Mouse (Mus musculus) limb, embryonic 10.5 days (tissue): ENCODE data around the gene Mars. TPM values are rescaled to one million over a fixed set of nuclear protein-coding genes. Genes with fewer than 3 reads are reported as not detected.

ENCODE experiments used
- DNase-seq: peaks from one replicate; pipeline ENCODE4 v3.0.0-alpha.2; 2017; ENCODE audit warnings: low spot score
- H3K27ac ChIP-seq: fragments of 300-500 bp; sonication (generic); 2 replicates; pipeline ENCODE4 v1.5.1; 2016; ENCODE audit warnings: mild to moderate bottlenecking
- H3K27me3 ChIP-seq: fragments of 300-500 bp; sonication (generic); 2 replicates; pipeline ENCODE4 v1.6.1; 2016; ENCODE audit warnings: low read depth, mild to moderate bottlenecking; ENCODE audit not compliant: poor library complexity, severe bottlenecking
- H3K36me3 ChIP-seq: fragments of 300-500 bp; sonication (generic); 2 replicates; pipeline ENCODE4 v1.6.1; 2016; ENCODE audit warnings: mild to moderate bottlenecking, moderate library complexity
- H3K4me1 ChIP-seq: fragments of 300-500 bp; sonication (generic); 2 replicates; pipeline ENCODE4 v1.6.1; 2016
- H3K4me3 ChIP-seq: fragments of 300-500 bp; sonication (generic); 2 replicates; pipeline ENCODE4 v1.5.1; 2016; ENCODE audit warnings: mild to moderate bottlenecking, moderate library complexity
- H3K9me3 ChIP-seq: fragments of 300-500 bp; sonication (generic); replicated peaks from 2 replicates; pipeline ENCODE4 v1.6.1; 2016; ENCODE audit warnings: mild to moderate bottlenecking
- WGBS: fragments of 180-500 bp; shearing (Covaris S2); methylation state at CpG from one replicate; pipeline ENCODE4 v1.1.7; 2016; 5-methylcytosine and 5-hydroxymethylcytosine counted together
- polyA plus RNA-seq: library from polyadenylated mRNA; unstranded; fragments of >200 nt; fragmentation: Nextera tagmentation; extraction: Ambion mirVana; gene quantifications from 2 replicates; pipeline ENCODE4 v1.2.1, GENCODE M21; 2016

Gene Mars
- polyA plus RNA-seq, 1 experiment from 2014 or later = 170 TPM

DNA sequence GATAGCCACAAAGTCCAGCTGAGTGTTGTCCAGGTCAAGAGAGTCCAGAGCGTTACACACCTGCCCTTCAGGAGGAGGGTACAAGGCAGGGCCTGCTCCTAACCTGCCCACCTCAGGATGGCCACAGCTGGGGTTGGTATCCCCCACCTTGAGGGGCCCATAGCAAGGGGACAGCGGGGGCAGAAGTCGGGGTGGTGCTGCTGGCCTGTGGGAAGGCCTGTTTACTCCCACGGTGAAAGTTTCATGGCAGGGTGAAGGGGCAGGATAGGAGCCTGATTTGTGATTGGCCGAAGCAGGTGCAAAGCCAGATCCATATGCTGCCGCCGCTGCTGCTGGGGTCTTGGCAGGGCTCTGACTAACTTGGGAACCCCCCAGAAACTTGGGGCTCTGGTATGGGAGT is 18.6 kb upstream of the Mars start:
- Histone ChIP-seq H3K4me1 (peaks cover 33% of the 10 kb centered on the region), H3K4me3 (no peak overlapping the region), H3K27ac (no peak overlapping the region), H3K27me3 (peaks cover 61% of the 10 kb centered on the region), H3K36me3 (peaks cover 67% of the 10 kb centered on the region), H3K9me3 (no peaks in the 10 kb centered on the region)
- 79% methylated on average over 7 of the region's 7 CpGs for WGBS
- no peak for DNase-seq

DNA sequence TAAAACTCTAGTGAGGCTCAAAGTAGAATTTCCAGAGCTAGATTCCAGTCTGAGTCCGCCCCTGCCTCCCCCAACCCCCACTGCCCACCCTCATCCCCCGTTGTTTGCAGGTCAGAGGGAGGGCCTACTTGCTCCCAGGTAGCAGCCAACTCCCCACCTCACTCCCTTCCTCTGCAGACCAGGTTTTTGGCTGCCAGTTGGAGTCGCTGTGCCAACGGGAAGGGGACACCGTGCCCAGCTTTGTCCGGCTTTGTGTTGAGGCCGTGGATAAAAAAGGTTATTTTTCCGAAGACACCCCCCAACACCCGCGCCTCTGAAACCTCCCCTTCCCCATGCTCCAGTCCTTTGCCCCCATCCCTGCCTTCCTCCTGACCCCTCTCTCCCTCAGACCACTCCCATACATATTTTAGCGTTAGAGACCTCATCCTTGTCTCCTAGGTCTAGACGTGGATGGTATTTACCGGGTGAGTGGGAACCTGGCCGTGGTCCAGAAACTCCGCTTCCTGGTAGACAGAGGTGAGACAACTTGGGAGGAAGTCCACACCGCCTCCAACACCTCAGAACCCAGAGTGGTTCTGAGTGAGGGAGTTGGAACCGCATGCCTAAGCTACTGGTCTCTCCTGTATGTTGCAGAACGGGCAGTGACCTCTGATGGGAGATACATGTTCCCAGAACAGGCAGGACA is 16.0 kb upstream of the Mars start:
- Histone ChIP-seq H3K27me3 (peaks cover 72% of the 10 kb centered on the region), H3K36me3 (peaks cover 41% of the 10 kb centered on the region), H3K27ac (no peak overlapping the region), H3K4me3 (peak overlapping the region; percentile 65), H3K4me1 (peaks cover 45% of the 10 kb centered on the region), H3K9me3 (no peaks in the 10 kb centered on the region)
- no peak for DNase-seq
- 48% methylated on average over 18 of the region's 18 CpGs for WGBS

DNA sequence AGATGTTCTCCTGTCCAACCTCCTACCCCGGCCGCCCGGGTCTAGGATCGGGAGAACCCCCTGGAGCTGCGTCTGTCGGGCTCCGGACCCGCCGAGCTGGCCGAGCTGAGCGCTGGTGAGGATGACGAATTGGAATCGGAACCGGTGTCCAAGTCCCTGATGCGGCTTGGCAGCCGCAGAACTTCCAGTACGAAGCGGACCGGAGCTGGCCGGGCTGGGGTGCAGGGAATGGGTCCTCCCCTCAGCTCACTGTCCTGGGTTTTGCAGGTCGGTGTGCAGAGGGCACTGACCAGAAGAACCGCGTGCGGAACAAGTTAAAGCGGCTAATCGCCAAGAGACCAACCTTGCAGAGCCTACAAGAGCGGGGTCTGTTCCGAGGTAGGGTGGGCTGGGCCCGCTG is 15.2 kb upstream of the Mars start:
- H3K36me3 ChIP-seq = peaks cover 33% of the 10 kb centered on the region
- H3K4me1 ChIP-seq = peaks cover 43% of the 10 kb centered on the region
- H3K27ac ChIP-seq = peak overlapping the region; percentile 82
- H3K9me3 ChIP-seq = no peaks in the 10 kb centered on the region
- peak; percentile 64 for DNase-seq
- WGBS = 4% methylated on average over 29 of the region's 29 CpGs
- H3K27me3 ChIP-seq = peaks cover 77% of the 10 kb centered on the region
- peak overlapping the region; percentile 65 for H3K4me3 ChIP-seq

DNA sequence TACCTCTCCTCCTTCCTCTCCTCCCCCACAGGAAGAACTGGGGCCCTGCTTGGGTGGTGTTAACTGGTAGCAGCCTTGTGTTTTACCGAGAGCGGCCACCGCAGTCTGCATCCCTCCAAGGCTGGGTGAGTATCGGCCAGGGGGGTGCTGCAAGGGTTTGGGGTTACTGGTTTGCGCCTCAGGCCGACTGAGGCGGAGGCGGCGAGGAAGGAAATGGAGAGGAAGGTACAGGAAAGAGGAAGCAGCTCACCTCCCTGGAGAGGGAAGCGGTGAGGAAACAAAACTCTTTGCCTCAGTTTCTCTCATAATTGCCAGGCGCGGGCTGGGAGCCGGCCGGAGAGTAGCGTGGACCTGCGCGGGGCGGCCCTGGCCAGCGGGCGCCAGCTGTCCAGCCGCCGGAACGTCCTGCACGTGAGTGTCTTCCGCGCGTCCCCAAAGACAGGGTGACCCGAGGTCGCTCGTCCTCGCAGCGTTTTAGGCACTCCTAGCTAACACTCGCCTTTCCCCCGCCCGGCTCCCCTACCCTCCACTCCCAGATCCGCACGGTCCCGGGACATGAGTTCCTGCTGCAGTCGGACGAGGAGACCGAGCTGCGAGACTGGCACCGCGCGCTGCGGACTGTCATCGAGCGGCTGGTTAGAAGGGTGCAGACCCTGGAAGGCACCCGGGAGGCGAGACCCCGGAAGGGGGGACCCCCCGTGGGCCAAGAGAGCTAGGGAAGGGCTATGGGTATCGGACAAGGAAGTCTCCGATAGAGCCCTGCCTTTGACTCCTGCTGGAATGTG is 14.6 kb upstream of the Mars start:
- H3K36me3 ChIP-seq = peaks cover 27% of the 10 kb centered on the region
- H3K27me3 ChIP-seq = peaks cover 75% of the 10 kb centered on the region
- peak overlapping the region; percentile 82 for H3K27ac ChIP-seq
- under 1% methylated on average over 54 of the region's 54 CpGs for WGBS
- peaks cover 43% of the 10 kb centered on the region for H3K4me1 ChIP-seq
- peak overlapping the region; percentile 65 for H3K4me3 ChIP-seq
- no peaks in the 10 kb centered on the region for H3K9me3 ChIP-seq
- DNase-seq = peak; percentile 73

DNA sequence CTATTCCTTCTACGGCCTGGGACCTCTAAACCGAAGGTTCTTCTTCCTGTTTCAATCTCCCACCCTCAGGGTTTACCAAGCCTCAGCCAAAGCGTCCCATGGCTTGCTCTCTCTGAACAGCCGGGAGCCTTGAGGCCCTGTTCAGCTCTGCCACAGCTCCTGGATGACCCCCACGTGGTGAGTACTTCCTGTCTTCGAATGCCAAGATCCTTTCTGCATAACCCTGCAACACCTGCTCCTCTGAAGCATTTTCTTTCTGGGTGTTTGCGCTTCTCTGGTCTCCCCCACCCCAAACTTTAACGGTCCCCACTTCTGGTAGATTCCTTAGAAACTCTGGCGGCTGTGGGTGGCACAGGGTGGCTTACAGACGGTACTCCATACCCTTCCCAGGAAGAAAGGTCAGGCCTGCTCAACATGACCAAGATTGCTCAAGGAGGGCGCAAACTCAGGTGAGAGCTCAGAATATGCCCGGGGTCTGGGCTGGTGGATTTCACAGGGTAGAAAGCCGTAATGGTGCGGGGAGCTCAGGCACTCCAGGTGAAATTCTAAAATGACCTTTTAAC is 13.9 kb upstream of the Mars start:
- Histone ChIP-seq H3K4me1 (peaks cover 39% of the 10 kb centered on the region), H3K27me3 (peaks cover 75% of the 10 kb centered on the region), H3K4me3 (peak overlapping the region; percentile 65), H3K9me3 (no peaks in the 10 kb centered on the region), H3K27ac (peak overlapping the region; percentile 82), H3K36me3 (peaks cover 20% of the 10 kb centered on the region)
- WGBS = 22% methylated on average over 14 of the region's 14 CpGs
- peak; percentile 49 for DNase-seq

DNA sequence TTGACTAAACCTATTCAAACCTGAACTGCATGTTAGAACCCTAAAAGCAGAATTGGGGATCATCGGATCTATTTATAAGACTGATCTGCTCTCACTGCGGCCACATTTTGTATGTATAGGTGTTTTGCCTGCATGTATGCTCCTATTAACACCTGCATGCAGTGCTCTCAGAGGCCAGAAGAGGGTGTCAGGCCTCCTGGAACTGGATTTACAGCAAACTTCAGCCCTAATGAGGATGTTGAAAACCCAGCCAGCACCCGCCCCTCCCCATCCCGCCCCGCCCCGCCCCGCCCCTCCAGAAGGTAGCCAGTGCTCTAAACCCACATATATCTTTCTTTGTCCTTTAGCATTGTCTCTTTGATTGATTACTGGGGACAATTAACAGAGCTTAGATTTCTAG is 12.9 kb upstream of the Mars start:
- 12% methylated on average over 7 of the region's 7 CpGs for WGBS

DNA sequence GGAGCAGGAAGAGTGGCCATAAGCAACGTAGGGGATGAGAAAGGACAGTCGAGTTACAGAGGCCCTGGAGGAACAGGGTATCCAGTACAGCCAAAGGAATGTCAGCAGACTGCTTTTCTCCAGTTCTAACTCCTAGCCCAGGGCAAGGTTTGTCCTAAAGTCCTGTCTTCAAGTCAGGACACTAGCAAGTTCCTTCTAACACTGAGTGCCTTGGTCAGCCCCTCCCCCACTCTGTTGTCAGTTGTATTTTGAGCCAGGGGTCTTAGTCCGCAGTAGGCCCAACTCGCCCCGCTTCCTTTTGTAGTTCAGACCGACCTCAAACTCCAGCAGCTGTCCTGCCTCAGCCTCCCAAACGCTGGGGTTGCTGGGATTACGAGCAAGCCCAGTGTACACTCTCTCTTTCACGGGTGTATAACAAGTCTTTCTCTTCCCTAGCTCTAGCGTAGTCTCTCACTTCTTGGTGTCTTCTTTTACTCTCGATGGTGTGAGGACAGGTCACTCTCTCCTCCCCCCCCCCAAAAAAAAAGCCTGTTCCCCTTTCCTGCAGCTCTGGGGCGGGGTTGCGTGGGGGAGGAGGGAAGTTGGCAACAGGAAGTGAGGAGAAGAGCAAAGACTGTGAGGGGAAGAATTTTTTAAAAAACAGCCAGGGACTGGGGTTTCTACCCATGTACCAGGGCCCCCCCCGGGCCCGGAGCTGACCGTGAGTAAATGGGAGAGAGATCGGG is 11.7 kb upstream of the Mars start:
- Histone ChIP-seq H3K36me3 (0 out of 2 replicates have a peak, but pooled peaks cover 2% of the 10 kb centered on the region), H3K4me3 (no peak overlapping the region), H3K4me1 (peaks cover 34% of the 10 kb centered on the region), H3K27ac (no peak overlapping the region; the same call in 1 of the 2 replicates), H3K9me3 (no peaks in the 10 kb centered on the region), H3K27me3 (peaks cover 53% of the 10 kb centered on the region)
- 77% methylated on average over 17 of the region's 17 CpGs for WGBS
- DNase-seq = no peak

More for the DNA sequence above, 12.9 kb upstream of the Mars start:
- H3K9me3 ChIP-seq = no peaks in the 10 kb centered on the region
- peak overlapping the region; percentile 70; the same call in 1 of the 2 replicates for H3K27ac ChIP-seq
- peaks cover 65% of the 10 kb centered on the region for H3K27me3 ChIP-seq
- peaks cover 10% of the 10 kb centered on the region; the same call in 1 of the 2 replicates for H3K36me3 ChIP-seq
- peak; percentile 73 for DNase-seq
- peak overlapping the region; percentile 14 for H3K4me3 ChIP-seq
- peaks cover 34% of the 10 kb centered on the region for H3K4me1 ChIP-seq

DNA sequence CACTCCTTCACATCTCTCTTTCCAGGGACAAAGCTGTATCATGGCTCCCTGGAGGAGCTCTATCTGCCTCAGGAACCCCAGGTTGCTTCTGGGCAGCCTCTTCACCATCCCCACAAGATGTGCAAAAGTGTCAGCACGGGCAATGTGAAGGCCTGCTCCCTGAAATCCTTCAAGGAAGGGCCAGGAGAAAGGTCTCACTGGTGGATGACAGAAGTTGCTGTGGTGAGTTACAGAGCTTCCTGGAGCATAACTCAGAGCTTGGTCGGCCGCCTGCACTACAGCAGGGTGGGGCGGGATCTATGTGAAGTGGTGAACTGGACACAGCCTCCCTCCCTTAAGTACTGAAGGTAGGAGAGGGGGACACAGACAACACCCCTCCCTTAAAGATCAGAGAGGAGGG is 11.1 kb upstream of the Mars start:
- Histone ChIP-seq H3K4me1 (peaks cover 34% of the 10 kb centered on the region), H3K36me3 (0 out of 2 replicates have a peak, but pooled peaks cover under 1% of the 10 kb centered on the region), H3K4me3 (no peak overlapping the region), H3K9me3 (no peaks in the 10 kb centered on the region), H3K27me3 (peaks cover 47% of the 10 kb centered on the region), H3K27ac (no peak overlapping the region)
- no peak for DNase-seq
- 78% methylated on average over 4 of the region's 4 CpGs for WGBS

DNA sequence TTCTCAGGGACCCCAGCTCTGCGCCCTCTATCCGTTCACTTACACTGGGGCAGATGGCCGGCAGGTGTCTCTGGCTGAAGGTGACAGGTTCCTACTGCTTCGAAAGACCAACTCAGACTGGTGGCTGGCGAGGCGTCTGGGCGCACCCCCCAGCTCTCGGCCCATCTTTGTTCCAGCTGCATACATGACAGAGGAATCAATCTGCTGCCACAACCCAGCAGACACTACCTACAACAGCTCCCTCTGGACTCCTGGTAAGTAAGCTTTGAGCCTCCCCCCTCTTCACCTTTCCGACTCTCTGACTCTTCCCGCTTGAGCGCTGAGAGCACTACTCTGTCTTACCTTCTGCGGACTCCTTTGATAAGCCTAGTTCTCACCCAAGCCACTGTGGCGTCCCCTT is 10.6 kb upstream of the Mars start:
- Histone ChIP-seq H3K27me3 (peaks cover 42% of the 10 kb centered on the region), H3K27ac (no peak overlapping the region), H3K36me3 (no peaks in the 10 kb centered on the region), H3K4me1 (peaks cover 34% of the 10 kb centered on the region), H3K4me3 (no peak overlapping the region; the same call in 1 of the 2 replicates), H3K9me3 (no peaks in the 10 kb centered on the region)
- 63% methylated on average over 13 of the region's 13 CpGs for WGBS
- no peak for DNase-seq

DNA sequence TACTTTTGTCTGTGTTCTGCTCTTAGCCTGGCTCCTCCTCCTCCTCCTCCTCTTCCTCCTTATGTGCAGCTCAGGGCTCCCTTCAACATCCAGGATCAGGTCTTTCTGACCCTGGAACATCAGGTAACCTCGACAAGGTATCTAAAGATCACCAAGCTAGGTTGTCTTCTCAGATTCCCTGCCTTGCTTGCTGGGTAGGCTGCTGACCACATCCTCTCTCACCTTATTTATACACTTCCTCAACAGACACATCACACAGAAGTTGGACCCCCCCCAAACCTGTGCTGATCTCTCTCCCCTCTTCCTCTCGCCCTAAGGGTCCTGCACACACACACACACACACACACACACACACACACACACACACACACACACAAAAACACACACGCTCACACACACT is 10.0 kb upstream of the Mars start, which contains the start of gene Arhgap9:
Arhgap9 (plus strand) TSS at position 344 of the 400 bp plus-strand sequence.
- Histone ChIP-seq H3K9me3 (no peaks in the 10 kb centered on the region), H3K27me3 (peaks cover 36% of the 10 kb centered on the region), H3K4me3 (no peak within 1 kb of the TSS; the same call in 1 of the 2 replicates), H3K27ac (no peak within 1 kb of the TSS), H3K36me3 (no peaks in the 10 kb centered on the region), H3K4me1 (peaks cover 29% of the 10 kb centered on the region)
- DNase-seq = no peak
- 83% methylated on average over 3 of the region's 3 CpGs for WGBS

DNA sequence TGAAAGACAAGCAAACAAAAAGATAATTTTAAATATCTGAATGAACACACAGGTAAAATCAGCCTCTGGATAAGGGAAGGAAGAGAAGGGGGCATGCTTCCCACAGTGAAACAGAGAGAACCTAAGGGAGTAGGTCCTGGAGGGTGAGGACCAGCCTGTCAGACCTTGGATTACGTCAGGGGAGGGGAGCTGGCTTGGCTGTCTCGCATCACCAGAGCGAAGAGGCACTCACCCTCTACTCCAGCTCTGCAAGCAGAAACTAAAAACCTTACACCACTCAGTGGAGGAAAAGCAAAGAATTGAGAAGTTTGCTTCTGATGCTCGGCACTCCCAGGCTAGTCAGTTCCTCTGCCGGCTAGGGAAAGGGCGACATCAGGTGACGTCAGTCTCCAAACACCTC is 8.4 kb upstream of the Mars start:
- WGBS = 77% methylated on average over 7 of the region's 7 CpGs
- no peak for DNase-seq
- Histone ChIP-seq H3K27me3 (peaks cover 20% of the 10 kb centered on the region), H3K9me3 (no peaks in the 10 kb centered on the region), H3K4me1 (peaks cover 12% of the 10 kb centered on the region), H3K36me3 (no peaks in the 10 kb centered on the region), H3K4me3 (no peak overlapping the region), H3K27ac (no peak overlapping the region)

DNA sequence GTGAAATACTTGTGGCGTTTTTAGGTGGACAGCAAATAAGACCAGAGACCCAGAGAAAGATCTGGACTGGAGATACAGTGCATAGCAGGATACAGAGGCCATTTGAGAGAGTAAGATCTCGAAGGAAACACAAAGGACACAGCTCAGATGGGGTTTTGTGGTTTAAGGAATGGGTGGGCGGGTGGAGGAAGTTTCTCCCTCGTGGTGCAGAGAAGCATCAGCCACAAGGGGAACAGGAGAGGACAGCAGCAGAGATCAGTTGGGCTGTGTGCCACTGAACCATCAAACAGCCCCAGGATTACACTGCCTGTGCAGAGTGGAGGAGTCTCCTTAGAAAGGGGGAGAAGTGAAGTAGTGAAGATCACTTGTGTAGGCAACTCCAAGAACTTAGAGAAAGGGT is 6.4 kb upstream of the Mars start:
- Histone ChIP-seq H3K36me3 (no peaks in the 10 kb centered on the region), H3K27me3 (peaks cover 15% of the 10 kb centered on the region), H3K27ac (no peak overlapping the region), H3K4me1 (peaks cover 5% of the 10 kb centered on the region; the same call in 1 of the 2 replicates), H3K4me3 (no peak overlapping the region), H3K9me3 (no peaks in the 10 kb centered on the region)
- WGBS = 52% methylated on average over 4 of the region's 4 CpGs
- DNase-seq = no peak
